Mouse (Mus musculus) liver, embryonic 11.5 days (tissue): ENCODE data around the gene Igfbp6. TPM values are rescaled to one million over a fixed set of nuclear protein-coding genes. Genes with fewer than 3 reads are reported as not detected.
A peak's percentile ranks its signal among the peaks of the same experiment; 100 is the strongest.

Source experiments
- ATAC-seq: fragments of 200-750 bp; cut with Nextera tagmentation; replicated peaks from 2 replicates; pipeline ENCODE4 v1.8.0; 2017; ENCODE audit warnings: moderate number of reproducible peaks, mild to moderate bottlenecking, moderate TSS enrichment, moderate library complexity; ENCODE audit not compliant: low FRiP score
- DNase-seq: peaks from one replicate; pipeline ENCODE4 v3.0.0-alpha.2; 2017; ENCODE audit warnings: low spot score
- H3K27ac ChIP-seq: fragments of 300-500 bp; sonication (generic); 2 replicates; pipeline ENCODE4 v1.5.1; 2014; ENCODE audit warnings: mild to moderate bottlenecking, low read depth, low read length, control low read depth
- H3K27me3 ChIP-seq: fragments of 300-500 bp; sonication (generic); replicated peaks from 2 replicates; pipeline ENCODE4 v1.6.1; 2014; ENCODE audit warnings: low read length, mixed read lengths; ENCODE audit not compliant: control insufficient read depth, insufficient read depth
- H3K36me3 ChIP-seq: fragments of 300-500 bp; sonication (generic); 2 replicates; pipeline ENCODE4 v1.6.1; 2014; ENCODE audit warnings: mild to moderate bottlenecking, low read length, moderate library complexity, mixed read lengths; ENCODE audit not compliant: control insufficient read depth, insufficient read depth
- H3K4me1 ChIP-seq: fragments of 300-500 bp; sonication (generic); replicated peaks from 2 replicates; pipeline ENCODE4 v1.6.1; 2014; ENCODE audit warnings: low read length, mixed read lengths; ENCODE audit not compliant: control insufficient read depth, insufficient read depth
- H3K4me2 ChIP-seq: fragments of 300-500 bp; sonication (generic); 2 replicates; pipeline ENCODE4 v1.6.1; 2014; ENCODE audit warnings: mild to moderate bottlenecking, control low read depth, moderate library complexity
- H3K4me3 ChIP-seq: fragments of 300-500 bp; sonication (generic); 2 replicates; pipeline ENCODE4 v1.5.1; 2014; ENCODE audit warnings: low read depth, low read length, control low read depth
- H3K9ac ChIP-seq: fragments of 300-500 bp; sonication (generic); 2 replicates; pipeline ENCODE4 v1.6.1; 2014; ENCODE audit warnings: low read depth, low read length, control low read depth
- H3K9me3 ChIP-seq: fragments of 300-500 bp; sonication (generic); 2 replicates; pipeline ENCODE4 v1.6.1; 2016; ENCODE audit warnings: low read length, inconsistent platforms, mixed read lengths; ENCODE audit not compliant: control insufficient read depth
- WGBS: fragments of 180-500 bp; shearing (Covaris S2); extraction: QIAGEN DNeasy Blood & Tissue Kit; methylation state at CpG from one replicate; pipeline ENCODE4 v1.1.7; 2014; 5-methylcytosine and 5-hydroxymethylcytosine counted together
- polyA plus RNA-seq: library from polyadenylated mRNA; unstranded; fragments of >200 nt; fragmentation: Nextera tagmentation; extraction: Ambion mirVana; gene quantifications from 2 replicates; pipeline ENCODE4 v1.2.1, GENCODE M21; 2014

Gene Igfbp6
- polyA plus RNA-seq, 1 experiment from 2014 or later, result 1.1 TPM

DNA sequence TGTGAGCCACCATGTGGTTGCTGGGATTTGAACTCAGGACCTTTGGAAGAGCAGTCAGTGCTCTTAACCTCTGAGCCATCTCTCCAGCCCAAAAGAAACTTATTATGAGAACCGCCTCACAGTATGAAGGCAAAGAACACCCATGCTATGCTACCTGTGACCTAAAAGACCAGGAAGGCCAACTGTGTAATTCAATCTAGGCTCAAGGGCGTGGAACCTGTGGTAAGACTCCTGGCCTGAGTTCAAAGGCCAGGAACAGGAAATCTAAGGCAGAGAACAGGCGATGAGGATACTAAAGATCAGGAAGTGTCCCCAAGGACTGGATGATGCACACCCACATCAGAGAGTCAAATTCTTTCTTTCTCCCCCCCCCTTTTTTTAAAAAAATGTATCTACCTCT lies 29.4 kb downstream of the Igfbp6 start:
- Histone ChIP-seq H3K27me3 (no peaks in the 10 kb centered on the region), H3K9ac (no peak overlapping the region), H3K27ac (no peak overlapping the region), H3K9me3 (no peaks in the 10 kb centered on the region), H3K4me1 (no peaks in the 10 kb centered on the region; the same call in 1 of the 2 replicates), H3K4me3 (no peak overlapping the region), H3K36me3 (no peaks in the 10 kb centered on the region), H3K4me2 (no peak overlapping the region)
- ATAC-seq (no peak), DNase-seq (no peak)
- WGBS, result 76% methylated on average over 3 of the region's 3 CpGs

DNA sequence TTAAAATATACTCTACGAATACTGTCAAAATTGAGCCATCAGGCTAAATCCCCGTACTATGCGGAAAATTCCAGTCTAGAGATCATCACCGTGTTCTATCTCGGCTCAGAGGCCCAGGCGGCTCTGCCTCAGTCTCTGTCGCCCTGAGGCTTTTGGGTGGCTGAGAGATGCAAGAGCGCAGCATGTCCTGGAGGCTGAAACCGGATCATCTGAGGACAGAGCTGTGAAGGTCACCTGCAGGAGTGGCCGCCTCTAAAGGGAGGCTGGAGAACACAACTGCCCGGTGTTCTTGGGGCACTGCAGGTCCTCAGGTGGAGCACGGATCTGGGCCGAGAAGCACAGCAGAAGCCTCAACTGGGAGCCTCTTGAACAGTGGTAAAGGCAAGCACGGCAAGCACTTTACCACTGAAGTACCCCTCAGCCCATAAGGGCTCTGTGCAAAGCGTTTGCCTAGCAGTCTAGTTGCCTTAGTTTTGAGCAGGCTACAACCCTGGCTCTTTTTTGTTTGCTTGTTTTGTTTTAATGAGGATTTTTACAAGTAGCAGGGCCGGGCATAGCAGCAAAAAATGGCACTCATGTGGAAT lies 31.7 kb downstream of the Igfbp6 start:
- Histone ChIP-seq H3K4me2 (no peak overlapping the region), H3K27me3 (no peaks in the 10 kb centered on the region), H3K4me1 (no peaks in the 10 kb centered on the region; the same call in 1 of the 2 replicates), H3K4me3 (no peak overlapping the region), H3K9me3 (no peaks in the 10 kb centered on the region), H3K27ac (no peak overlapping the region), H3K9ac (no peak overlapping the region), H3K36me3 (no peaks in the 10 kb centered on the region)
- no peak for ATAC-seq
- 82% methylated on average over 16 of the region's 16 CpGs for WGBS
- DNase-seq, result no peak

DNA sequence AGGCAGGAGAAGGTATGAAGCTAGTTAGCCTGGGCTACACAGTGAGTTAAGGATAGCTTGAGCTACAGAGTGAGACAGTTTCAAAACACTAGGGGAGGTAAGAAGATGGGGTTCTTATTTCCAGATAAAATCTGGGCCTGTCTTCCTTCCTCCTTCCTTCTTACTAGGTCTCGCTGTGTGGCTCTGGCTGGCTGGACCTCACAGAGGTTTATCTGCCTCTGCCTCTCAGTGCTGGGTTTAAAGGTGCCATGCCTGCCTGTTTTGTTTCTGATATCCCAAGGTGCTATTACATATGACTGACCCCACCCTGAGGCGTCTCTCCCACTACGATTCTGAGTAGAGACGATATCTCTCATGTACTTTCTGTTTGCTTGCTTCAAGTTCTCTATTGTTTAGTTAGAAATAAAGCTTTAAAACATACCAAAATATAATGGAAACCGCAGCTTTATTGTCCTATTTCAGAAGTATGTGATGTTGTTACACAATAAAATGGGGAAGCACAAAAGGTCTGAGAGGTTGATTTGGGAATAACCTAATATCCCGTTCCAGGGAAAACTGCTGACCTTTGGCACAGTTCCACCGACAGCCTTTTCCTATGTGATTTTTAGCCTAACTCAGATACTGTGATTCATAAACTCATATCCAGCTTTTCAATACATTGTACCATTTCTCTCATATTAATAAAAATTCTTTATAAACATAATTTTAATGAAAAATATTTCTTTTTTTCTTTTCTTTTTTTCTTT lies 32.6 kb downstream of the Igfbp6 start:
- no peaks in the 10 kb centered on the region for H3K36me3 ChIP-seq
- no peak overlapping the region for H3K9ac ChIP-seq
- DNase-seq, result no peak
- no peaks in the 10 kb centered on the region for H3K27me3 ChIP-seq
- 0 out of 2 replicates have a peak, but pooled peaks have one; percentile 47 for ATAC-seq
- no peak overlapping the region for H3K27ac ChIP-seq
- WGBS, result 67% methylated on average over 7 of the region's 7 CpGs
- H3K4me3 ChIP-seq, result no peak overlapping the region
- H3K4me2 ChIP-seq, result no peak overlapping the region
- no peaks in the 10 kb centered on the region for H3K9me3 ChIP-seq
- no peaks in the 10 kb centered on the region; the same call in 1 of the 2 replicates for H3K4me1 ChIP-seq

DNA sequence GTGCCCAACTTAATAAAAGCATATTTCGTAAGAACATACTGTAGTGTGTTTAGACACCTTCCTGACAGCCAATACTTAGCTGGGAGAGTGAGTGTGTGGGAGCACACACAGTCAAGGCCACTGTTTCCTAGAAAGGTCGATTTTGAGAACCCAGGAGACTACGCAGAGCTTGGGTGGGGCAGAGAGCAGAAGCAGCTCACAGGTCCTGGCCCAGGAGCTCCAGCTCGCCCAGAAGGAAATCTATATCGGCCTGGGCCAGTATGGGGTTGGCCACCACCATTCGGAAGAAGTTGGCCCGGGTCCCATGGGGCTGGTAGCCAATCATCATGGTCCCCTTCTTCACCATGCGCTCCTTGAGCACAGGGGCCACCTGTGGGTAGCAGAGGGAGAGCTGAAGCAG lies 33.3 kb downstream of the Igfbp6 start:
- DNase-seq (no peak), ATAC-seq (no peak)
- H3K4me3 ChIP-seq, result no peak overlapping the region
- no peaks in the 10 kb centered on the region for H3K36me3 ChIP-seq
- H3K4me1 ChIP-seq, result no peaks in the 10 kb centered on the region; the same call in 1 of the 2 replicates
- H3K27ac ChIP-seq, result no peak overlapping the region
- no peaks in the 10 kb centered on the region for H3K9me3 ChIP-seq
- H3K9ac ChIP-seq, result no peak overlapping the region
- H3K4me2 ChIP-seq, result no peak overlapping the region
- no peaks in the 10 kb centered on the region for H3K27me3 ChIP-seq
- 85% methylated on average over 8 of the region's 8 CpGs for WGBS

DNA sequence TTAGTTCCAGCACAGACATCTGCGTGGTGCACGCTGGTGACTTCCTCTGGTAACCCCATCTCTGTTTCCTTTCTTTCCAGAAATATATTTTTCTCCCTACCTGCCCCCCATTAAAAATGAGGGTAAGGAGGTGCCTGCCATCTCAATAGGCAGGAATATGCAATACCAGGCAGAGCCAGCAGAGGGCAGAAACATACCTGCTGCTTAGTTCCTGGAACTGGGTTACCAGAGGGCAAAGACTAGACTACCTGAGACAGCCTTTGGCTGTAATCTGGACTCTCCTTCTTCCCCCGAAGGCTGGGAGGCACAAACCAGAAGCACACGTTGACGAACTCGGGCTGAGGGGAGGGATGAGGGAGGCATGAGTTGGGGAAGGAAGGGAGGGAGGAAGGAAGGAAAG lies 34.1 kb downstream of the Igfbp6 start:
- ATAC-seq (peak; percentile 52; the same call in 1 of the 2 replicates), DNase-seq (peak; percentile 76)
- 9% methylated on average over 6 of the region's 6 CpGs for WGBS
- H3K27ac ChIP-seq, result no peak overlapping the region
- H3K4me1 ChIP-seq, result no peaks in the 10 kb centered on the region; the same call in 1 of the 2 replicates
- no peak overlapping the region for H3K4me3 ChIP-seq
- H3K27me3 ChIP-seq, result no peaks in the 10 kb centered on the region
- H3K4me2 ChIP-seq, result no peak overlapping the region
- no peak overlapping the region for H3K9ac ChIP-seq
- no peaks in the 10 kb centered on the region for H3K36me3 ChIP-seq
- no peaks in the 10 kb centered on the region for H3K9me3 ChIP-seq

DNA sequence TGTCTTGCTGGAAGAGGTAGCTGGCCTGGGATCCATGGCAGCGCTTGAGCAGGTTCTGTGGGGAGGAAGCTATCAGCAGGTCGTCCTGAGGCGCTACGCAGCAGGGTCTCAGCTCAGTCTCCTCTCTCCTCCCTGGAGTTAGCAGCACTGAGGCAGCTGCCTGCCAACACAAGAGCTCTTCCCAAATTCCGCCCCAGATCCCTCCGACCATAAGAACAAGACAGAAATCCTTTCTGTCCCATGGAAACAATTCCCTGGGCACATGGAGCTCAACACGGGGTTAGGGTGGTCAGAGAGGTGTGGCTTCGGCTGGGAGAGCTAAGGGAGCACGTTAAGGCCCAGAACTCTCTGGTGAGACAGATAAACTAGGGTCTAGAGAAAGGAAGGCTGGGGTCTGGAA lies 34.9 kb downstream of the Igfbp6 start:
- H3K9me3 ChIP-seq, result no peaks in the 10 kb centered on the region
- H3K36me3 ChIP-seq, result no peaks in the 10 kb centered on the region
- ATAC-seq (no peak), DNase-seq (no peak)
- 79% methylated on average over 9 of the region's 9 CpGs for WGBS
- H3K4me3 ChIP-seq, result no peak overlapping the region
- no peak overlapping the region for H3K9ac ChIP-seq
- no peak overlapping the region for H3K27ac ChIP-seq
- H3K4me1 ChIP-seq, result no peaks in the 10 kb centered on the region; the same call in 1 of the 2 replicates
- H3K4me2 ChIP-seq, result no peak overlapping the region
- H3K27me3 ChIP-seq, result no peaks in the 10 kb centered on the region

DNA sequence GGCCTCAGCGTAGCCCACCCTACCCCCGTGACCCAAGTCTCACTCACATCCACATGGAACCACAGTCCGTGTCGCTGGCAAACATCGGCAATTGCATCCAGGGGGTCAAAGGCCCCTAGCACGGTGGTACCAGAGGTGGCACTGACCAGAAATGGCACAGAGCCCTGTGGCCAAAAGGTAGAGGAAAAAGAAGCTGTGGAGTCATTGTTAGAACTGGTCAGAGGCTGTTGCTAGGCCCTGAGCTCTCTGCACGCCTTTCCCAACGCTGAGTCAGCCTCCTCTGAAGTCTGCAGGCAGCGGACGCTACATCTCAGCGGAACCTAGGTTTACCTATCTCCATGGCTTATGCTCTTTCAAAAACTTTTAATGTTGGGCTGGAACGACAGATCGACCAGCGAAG lies 35.8 kb downstream of the Igfbp6 start:
- ATAC-seq (no peak), DNase-seq (no peak)
- Histone ChIP-seq H3K4me2 (no peak overlapping the region), H3K9me3 (no peaks in the 10 kb centered on the region), H3K36me3 (no peaks in the 10 kb centered on the region), H3K27ac (no peak overlapping the region), H3K4me1 (no peaks in the 10 kb centered on the region; the same call in 1 of the 2 replicates), H3K27me3 (no peaks in the 10 kb centered on the region), H3K9ac (no peak overlapping the region), H3K4me3 (no peak overlapping the region)
- 81% methylated on average over 14 of the region's 14 CpGs for WGBS

DNA sequence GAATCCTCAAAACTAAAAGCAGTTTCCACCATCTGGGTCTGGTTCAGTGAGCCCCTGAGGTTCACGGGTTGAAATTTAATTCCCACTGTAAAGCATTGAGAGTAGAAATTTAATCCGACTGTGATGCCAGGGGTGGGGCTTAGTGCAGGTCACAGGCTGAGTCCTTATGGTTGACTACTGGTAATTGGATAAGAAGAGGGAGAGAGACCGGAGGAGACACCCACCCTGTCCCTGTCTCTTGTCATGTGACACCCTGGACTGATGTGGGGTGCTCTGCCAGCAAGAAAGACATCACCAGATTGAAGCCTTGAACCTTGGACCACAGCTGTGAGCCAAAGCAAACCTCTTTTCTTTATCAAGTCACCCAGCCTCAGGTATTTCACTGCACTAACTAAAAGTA lies 38.9 kb downstream of the Igfbp6 start:
- DNase-seq, result no peak
- no peaks in the 10 kb centered on the region for H3K36me3 ChIP-seq
- no peak for ATAC-seq
- no peaks in the 10 kb centered on the region for H3K9me3 ChIP-seq
- WGBS, result 77% methylated on average over 3 of the region's 3 CpGs
- no peak overlapping the region for H3K27ac ChIP-seq
- no peak overlapping the region for H3K4me3 ChIP-seq
- H3K27me3 ChIP-seq, result no peaks in the 10 kb centered on the region
- no peak overlapping the region for H3K4me2 ChIP-seq
- peaks cover 3% of the 10 kb centered on the region for H3K4me1 ChIP-seq
- no peak overlapping the region for H3K9ac ChIP-seq

DNA sequence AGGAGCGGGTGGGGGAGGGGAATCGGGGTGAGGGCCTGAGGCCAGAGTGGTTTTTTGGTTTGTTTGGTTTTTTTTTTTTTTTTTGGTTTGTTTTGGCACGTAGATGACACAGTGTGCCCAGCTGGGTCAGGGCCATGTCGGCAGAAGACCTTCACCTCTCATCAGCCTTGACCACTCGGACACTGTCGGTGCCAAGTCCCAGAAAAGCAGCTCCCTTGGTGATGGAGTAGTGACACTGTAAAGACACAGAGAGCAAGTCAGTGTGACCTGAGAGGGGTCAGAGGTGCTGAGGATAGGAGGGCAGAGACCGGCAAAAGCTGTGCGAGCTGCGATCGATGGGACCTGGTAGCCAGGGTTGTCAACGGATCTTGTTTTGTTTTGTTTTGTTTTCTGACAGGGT lies 42.1 kb downstream of the Igfbp6 start:
- no peaks in the 10 kb centered on the region for H3K27me3 ChIP-seq
- H3K9me3 ChIP-seq, result no peaks in the 10 kb centered on the region
- H3K4me3 ChIP-seq, result no peak overlapping the region
- H3K4me2 ChIP-seq, result no peak overlapping the region
- no peak for ATAC-seq
- H3K4me1 ChIP-seq, result peaks cover 9% of the 10 kb centered on the region
- no peaks in the 10 kb centered on the region for H3K36me3 ChIP-seq
- no peak for DNase-seq
- no peak overlapping the region for H3K9ac ChIP-seq
- 67% methylated on average over 11 of the region's 11 CpGs for WGBS
- H3K27ac ChIP-seq, result peak overlapping the region; percentile 75
